Mouse (Mus musculus) spleen, adult 2 months (tissue): ENCODE data around the gene Sp3.

Experiments
- CTCF ChIP-seq: fragments of 200-500 bp; IDR thresholded peaks from 2 replicates; pipeline ENCODE4 v1.5.1; 2011; ENCODE audit warnings: mild to moderate bottlenecking, inconsistent platforms; ENCODE audit not compliant: insufficient read depth, insufficient read length, insufficient replicate concordance; ENCODE audit errors: extremely low read depth
- POLR2A ChIP-seq: fragments of 200-500 bp; IDR thresholded peaks from 2 replicates; pipeline ENCODE4 v1.6.1; 2011; ENCODE audit warnings: low read depth, low read length, inconsistent platforms

GRCm38 (mm10) chr2:73000194-73000593 is 19.9 kb upstream of the Sp3 start:
- TF ChIP-seq CTCF (no peak), POLR2A (no peak)
